Mouse (Mus musculus) mature B cell (primary cell): ENCODE data around the gene Apobec1.
"Not testable (repeated sequence)": the region's sequence is repeated elsewhere in the genome, so short reads cannot be mapped to it uniquely, and the experiment has no call there.

Experiments used
- in situ Hi-C: fragments of 300-500 bp; cut with MboI; formaldehyde crosslinking; loops from 2 replicates; pipeline ENCODE4 v1.14.3; 2019

The Apobec1 gene

DNA sequence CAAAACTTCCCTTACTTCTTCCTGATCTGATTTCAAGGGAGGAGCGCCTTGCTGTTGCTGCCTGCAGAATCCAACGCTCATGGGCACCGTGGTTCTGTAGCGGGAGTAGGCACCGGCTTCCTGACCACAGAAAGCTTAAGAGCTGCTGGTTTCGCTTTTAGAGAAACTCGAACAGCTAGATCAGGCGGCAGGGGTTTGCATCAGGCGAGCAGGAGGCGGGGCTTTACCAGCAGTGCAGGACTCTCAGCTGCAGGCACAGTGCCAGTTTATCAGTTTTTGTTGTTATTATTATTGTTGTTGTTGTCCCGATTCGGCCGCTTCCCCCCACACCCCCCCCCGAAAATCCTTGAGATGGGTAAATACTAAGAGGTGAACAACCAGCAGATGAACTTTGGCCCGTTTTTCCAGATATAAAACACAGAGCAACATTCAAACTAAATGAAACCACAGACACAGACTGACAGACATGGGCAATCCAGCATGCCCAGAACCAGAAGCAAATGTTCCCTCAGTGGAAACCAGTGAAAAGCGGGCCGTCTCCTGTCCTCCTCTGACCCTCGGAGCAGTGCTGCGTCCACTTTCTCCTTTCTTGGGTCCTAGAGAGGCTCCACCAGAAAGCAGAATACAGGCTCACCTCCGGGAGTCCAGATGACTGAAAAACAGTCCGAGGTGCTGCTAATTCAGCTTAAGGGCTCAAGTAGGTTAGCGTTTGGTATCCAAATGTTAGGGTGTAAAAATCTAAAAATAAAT, at the start of gene Apobec1:
TSS of gene Apobec1 (minus strand) at position 203 of the 750 bp plus-strand sequence.
- in situ Hi-C loops, result no loop called here

DNA sequence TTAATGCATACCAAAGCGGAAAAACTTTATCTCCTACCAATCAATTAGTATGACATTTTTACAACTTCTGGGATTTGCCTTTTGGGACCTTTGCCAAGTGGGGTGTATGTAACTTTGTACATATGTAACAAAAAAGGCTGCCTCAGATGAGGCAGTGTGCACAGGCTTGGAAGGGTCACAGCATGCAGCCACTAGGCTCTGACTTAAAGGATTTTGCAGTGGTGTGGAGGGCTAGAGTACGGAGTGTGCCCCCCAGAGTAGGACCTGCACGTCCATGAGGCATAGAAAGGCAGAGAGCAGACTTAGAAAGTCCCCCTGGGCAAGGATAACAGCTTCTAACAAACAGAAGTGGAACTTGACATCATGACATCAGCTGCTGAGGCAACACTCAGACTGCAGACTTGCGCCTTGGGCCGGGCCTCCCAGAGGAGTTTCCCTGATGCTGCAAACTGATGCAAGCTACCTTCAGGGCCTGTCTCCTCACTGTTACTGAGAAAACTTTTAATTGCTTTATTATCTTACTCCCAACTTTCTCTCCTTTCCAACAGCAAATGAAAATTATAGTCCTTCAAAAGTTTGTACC, 48.2 kb upstream of the Apobec1 start:
- in situ Hi-C loops, result no loop called here

DNA sequence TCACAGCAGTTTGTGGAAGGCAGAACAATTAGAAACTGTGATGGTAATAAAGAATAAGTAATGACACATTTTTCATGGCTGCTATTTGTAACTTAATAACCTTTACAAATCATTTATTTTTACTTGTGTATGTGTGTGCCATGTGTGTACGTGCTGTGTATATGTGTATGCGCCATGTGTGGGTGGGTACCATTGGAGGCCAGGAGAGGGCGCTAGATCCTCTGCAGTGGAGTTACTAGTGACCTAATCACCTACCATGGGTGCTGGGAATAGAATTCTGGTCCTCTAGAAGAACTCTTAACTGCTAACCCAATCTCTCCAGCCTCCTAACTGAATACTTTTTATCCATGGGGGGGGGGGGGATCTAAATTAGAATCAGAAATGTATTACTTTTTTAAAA, 47.7 kb upstream of the Apobec1 start:
- in situ Hi-C loops, result no loop called here

DNA sequence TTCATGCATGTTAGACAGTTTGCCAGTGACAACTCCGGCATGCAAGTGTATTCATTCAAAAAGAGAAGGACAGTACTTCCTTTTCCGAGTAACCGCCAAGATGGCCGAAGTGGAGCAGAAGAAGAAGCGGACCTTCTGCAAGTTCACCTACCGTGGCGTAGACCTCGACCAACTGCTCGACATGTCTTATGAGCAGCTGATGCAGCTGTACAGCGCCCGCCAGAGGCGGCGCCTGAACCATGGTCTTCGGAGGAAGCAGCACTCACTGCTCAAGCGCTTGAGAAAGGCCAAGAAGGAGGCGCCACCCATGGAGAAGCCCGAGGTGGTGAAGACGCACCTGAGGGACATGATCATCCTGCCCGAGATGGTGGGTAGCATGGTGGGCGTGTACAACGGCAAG, 42.0 kb upstream of the Apobec1 start:
- in situ Hi-C loops, result not testable (repeated sequence)

DNA sequence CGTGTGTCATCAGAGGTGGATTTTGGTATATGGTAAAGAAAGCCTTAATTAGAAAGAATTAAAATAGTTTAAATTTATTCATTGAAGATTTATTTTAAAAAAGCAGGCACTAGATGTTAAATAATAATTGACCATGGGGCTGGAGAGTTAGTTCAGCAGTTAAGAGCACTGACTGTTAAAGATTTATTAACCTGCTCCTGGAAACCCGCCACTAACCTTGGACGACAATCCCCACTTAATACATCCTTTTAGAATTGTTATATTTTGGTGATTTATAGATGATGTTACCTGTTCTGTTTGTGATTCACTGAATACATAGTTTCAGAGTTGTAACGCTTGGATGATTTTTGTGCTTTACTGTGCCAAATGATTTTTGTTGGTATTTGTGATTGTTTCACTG, 35.3 kb upstream of the Apobec1 start:
- in situ Hi-C loops, result not testable (repeated sequence)

- in situ Hi-C loops, result no loop called here
Observed at GRCm38 (mm10) chr6:122636666-122637065, 34.4 kb upstream of the Apobec1 start.

DNA sequence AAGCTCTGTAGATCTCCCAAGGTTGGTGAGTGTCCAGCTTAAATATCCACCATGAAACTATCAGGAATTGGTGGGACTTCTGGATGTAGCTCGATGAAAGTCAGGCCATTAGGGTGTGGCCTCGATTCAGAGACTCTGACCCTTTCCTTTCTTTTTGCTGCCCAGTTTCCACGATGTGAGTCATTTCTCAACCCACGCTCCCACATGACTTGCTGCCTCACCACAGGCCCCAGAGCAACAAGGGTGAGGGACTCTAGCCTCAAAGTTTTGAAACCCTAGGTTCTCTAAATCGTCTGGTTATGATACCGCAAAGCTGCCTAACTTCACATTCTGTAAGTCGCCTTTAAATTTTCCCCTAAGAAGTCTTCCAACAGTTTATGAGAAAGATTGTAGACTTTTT, 33.1 kb upstream of the Apobec1 start:
- in situ Hi-C loops, result no loop called here

DNA sequence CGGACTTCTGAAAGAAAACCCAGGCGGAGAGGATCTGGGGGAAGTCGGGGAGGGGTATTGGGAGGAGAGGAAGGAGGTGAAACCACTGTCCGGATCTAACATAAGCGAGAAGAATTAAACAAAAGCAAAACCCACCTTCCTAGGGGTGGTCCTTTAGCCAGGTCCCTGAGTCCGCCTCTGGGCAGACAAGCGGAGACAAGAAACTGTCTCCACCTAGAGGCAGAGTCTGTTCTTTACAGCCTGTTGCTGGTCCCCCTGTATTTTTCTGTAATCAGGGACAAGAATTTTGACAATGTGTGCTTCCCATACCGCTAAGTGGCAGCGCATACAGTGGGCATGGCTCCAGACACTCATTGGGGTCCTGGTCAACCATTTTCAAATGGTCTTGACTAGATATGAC, 31.2 kb upstream of the Apobec1 start:
- in situ Hi-C loops, result no loop called here

DNA sequence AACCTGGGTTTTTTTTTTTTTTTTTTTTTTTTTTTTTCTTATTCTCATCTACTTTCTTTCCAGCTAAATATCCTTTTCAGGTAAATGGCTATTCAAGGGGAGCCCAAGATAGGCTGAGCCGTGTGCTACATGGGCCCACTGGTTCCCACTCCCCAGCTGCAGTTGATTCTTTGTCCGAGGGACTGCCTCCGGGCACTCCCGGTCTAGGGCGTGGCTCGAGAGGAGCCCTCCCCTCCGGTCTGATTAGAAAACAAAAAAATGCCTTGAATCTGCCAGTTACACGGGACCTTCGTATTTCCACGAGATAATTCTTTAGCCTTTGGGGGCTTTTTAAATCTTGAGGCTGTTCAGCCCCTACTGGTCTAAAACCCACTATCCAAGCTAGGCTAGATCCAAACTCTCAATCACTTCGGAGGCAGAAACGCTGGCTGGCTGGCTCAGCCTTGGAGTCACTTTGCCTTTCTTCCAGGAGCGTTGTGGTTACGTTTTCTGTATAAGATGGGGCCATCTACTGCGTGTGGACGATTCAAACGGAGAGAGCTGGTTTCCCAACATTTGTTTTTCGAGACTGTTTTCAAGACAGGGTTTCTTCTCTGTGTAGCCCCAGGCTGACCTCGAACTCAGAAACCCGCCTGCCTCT, 25.3 kb upstream of the Apobec1 start:
- in situ Hi-C loops, result no loop called here

DNA sequence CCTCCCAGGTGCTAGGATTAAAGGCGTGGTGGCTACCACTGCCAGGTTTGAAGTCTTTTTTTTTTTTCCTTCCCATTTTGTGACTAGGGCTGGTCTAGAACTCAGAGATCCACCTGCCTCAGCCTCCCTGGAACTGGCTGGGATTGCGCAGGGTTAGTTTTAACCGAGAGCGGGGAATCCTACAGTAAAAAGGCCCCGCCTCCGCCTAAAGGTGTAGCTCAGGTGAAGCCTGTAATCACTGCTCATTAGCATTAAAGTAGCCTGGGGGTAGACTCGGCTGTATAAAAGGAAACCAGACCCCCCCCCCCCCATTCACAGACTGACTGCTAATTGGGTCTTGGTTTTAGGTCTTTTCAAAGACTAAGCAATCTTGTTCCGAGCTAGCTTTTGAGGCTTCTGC, 23.9 kb upstream of the Apobec1 start, which contains the start of gene Dppa3:
TSS of gene Dppa3 (plus strand) at position 301 of the 400 bp plus-strand sequence.
- in situ Hi-C loops, result no loop called here

DNA sequence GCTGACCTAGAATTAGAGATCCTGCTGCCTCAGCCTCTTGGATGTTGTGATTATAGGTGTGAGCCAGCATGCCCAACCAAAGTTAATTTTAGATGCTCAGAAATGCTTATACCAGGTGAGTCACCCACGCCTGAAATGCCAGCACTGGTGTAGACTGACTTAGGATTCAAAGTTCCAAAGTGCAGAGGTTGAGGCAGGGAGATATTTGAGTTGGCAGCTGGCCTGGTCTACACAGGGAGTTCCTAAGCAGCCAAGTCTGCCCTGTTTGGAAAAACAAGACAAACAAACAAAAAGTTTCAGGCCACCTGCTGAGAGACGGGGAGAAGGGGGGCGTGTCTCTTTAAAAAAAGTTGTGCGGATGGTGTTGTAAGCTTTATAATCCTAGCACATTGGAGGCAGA, 22.9 kb upstream of the Apobec1 start:
- in situ Hi-C loops, result no loop called here

- in situ Hi-C loops, result no loop called here
Observed at GRCm38 (mm10) chr6:122624480-122624879, 22.2 kb upstream of the Apobec1 start.

- in situ Hi-C loops, result no loop called here
Observed at GRCm38 (mm10) chr6:122621066-122621465, 18.8 kb upstream of the Apobec1 start.

DNA sequence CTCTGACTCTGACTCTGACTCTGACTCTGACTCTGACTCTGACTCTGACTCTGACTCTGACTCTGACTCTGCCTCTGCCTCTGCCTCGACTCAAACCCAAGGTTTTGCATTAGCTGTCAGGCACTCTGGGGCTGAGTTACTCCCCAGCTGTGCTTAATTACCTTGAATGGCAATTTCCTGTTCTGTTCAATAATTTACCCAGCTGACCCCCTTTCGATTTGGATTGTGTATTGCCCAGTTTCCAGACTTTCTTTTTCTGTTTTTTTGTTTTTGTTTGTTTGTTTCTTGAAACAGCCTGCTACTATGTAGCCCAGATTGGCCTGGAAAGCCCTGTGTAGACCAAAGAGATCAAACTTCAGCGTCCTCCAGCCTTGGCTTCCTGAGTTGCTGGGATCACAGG, 13.8 kb upstream of the Apobec1 start:
- in situ Hi-C loops, result no loop called here

- in situ Hi-C loops, result no loop called here
Observed at GRCm38 (mm10) chr6:122614047-122614446, 11.8 kb upstream of the Apobec1 start.

GRCm38 (mm10) chr6:122612426-122612825, 10.2 kb upstream of the Apobec1 start:
- in situ Hi-C loops, result no loop called here

GRCm38 (mm10) chr6:122609771-122610170, 7.5 kb upstream of the Apobec1 start, which contains the start of gene Gdf3:
Gene Gdf3, minus strand, starts transcription at chr6:122610087.
- in situ Hi-C loops, result no loop called here

- in situ Hi-C loops, result no loop called here
Observed at GRCm38 (mm10) chr6:122609377-122609728, 7.1 kb upstream of the Apobec1 start.

GRCm38 (mm10) chr6:122608434-122609376, 6.5 kb upstream of the Apobec1 start:
- in situ Hi-C loops, result no loop called here

- in situ Hi-C loops, result no loop called here
Observed at GRCm38 (mm10) chr6:122607700-122608099, 5.5 kb upstream of the Apobec1 start.

DNA sequence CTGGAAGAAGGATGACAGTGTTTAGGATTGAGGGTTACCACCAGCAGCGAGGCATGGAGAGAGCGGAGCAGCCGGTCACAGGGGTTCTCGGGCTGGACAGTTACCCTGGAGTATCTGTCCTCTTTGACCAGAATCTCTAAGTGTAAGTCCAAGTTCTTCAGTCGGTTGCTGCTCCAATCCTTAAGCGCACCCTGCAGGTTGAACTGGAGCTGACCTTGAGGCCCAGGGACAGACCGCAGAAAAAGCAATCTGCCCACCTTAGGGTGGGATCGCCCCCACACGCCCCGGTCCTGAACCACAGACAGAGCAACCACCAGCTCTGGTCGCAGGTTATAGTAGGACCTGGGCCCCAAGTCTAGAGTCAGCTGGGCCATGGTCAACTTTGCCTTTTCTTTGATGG, 4.4 kb upstream of the Apobec1 start:
- in situ Hi-C loops, result no loop called here

GRCm38 (mm10) chr6:122605483-122605882, 3.2 kb upstream of the Apobec1 start:
- in situ Hi-C loops, result no loop called here
